Mouse (Mus musculus) limb, embryonic 10.5 days (tissue): ENCODE measurements around the gene Pus7. TPM values are rescaled to one million over a fixed set of nuclear protein-coding genes. Genes with fewer than 3 reads are reported as not detected.

ENCODE experiments used
- DNase-seq: peaks from one replicate; pipeline ENCODE4 v3.0.0-alpha.2; 2017; ENCODE audit warnings: low spot score
- H3K27ac ChIP-seq: fragments of 300-500 bp; sonication (generic); 2 replicates; pipeline ENCODE4 v1.5.1; 2016; ENCODE audit warnings: mild to moderate bottlenecking
- H3K27me3 ChIP-seq: fragments of 300-500 bp; sonication (generic); 2 replicates; pipeline ENCODE4 v1.6.1; 2016; ENCODE audit warnings: low read depth, mild to moderate bottlenecking; ENCODE audit not compliant: poor library complexity, severe bottlenecking
- H3K36me3 ChIP-seq: fragments of 300-500 bp; sonication (generic); 2 replicates; pipeline ENCODE4 v1.6.1; 2016; ENCODE audit warnings: mild to moderate bottlenecking, moderate library complexity
- H3K4me1 ChIP-seq: fragments of 300-500 bp; sonication (generic); 2 replicates; pipeline ENCODE4 v1.6.1; 2016
- H3K4me3 ChIP-seq: fragments of 300-500 bp; sonication (generic); 2 replicates; pipeline ENCODE4 v1.5.1; 2016; ENCODE audit warnings: mild to moderate bottlenecking, moderate library complexity
- H3K9me3 ChIP-seq: fragments of 300-500 bp; sonication (generic); replicated peaks from 2 replicates; pipeline ENCODE4 v1.6.1; 2016; ENCODE audit warnings: mild to moderate bottlenecking
- WGBS: fragments of 180-500 bp; shearing (Covaris S2); methylation state at CpG from one replicate; pipeline ENCODE4 v1.1.7; 2016; 5-methylcytosine and 5-hydroxymethylcytosine counted together
- polyA plus RNA-seq: library from polyadenylated mRNA; unstranded; fragments of >200 nt; fragmentation: Nextera tagmentation; extraction: Ambion mirVana; gene quantifications from 2 replicates; pipeline ENCODE4 v1.2.1, GENCODE M21; 2016

Pus7 gene
- polyA plus RNA-seq, 1 experiment from 2014 or later = 41.0 TPM

- DNase-seq = no peak
- H3K36me3 ChIP-seq = peaks cover 10% of the 10 kb centered on the region
- WGBS = 55% methylated on average over 8 of the region's 8 CpGs
- no peaks in the 10 kb centered on the region for H3K27me3 ChIP-seq
- peak overlapping the region; percentile 84 for H3K4me3 ChIP-seq
- no peaks in the 10 kb centered on the region for H3K9me3 ChIP-seq
- no peak overlapping the region for H3K27ac ChIP-seq
- peaks cover 28% of the 10 kb centered on the region for H3K4me1 ChIP-seq
Observed at GRCm38 (mm10) chr5:23782051-23782810, 1.3 kb downstream of the Pus7 start.

- 65% methylated on average over 4 of the region's 4 CpGs for WGBS
- Histone ChIP-seq H3K27me3 (no peaks in the 10 kb centered on the region), H3K9me3 (no peaks in the 10 kb centered on the region), H3K36me3 (peaks cover 21% of the 10 kb centered on the region), H3K4me3 (no peak overlapping the region), H3K4me1 (peaks cover 26% of the 10 kb centered on the region), H3K27ac (no peak overlapping the region)
- peak; percentile 50 for DNase-seq
Observed at GRCm38 (mm10) chr5:23781172-23781571, 2.3 kb downstream of the Pus7 start.

GRCm38 (mm10) chr5:23780516-23780915 is 3.0 kb downstream of the Pus7 start:
- peaks cover 27% of the 10 kb centered on the region for H3K36me3 ChIP-seq
- WGBS = 90% methylated on average over 4 of the region's 4 CpGs
- H3K27me3 ChIP-seq = no peaks in the 10 kb centered on the region
- no peak overlapping the region for H3K4me3 ChIP-seq
- H3K4me1 ChIP-seq = peaks cover 26% of the 10 kb centered on the region
- H3K27ac ChIP-seq = no peak overlapping the region
- no peak for DNase-seq
- no peaks in the 10 kb centered on the region for H3K9me3 ChIP-seq

GRCm38 (mm10) chr5:23774186-23774585 is 9.3 kb downstream of the Pus7 start:
- Histone ChIP-seq H3K36me3 (peaks cover 75% of the 10 kb centered on the region), H3K9me3 (no peaks in the 10 kb centered on the region), H3K4me3 (no peak overlapping the region), H3K27me3 (no peaks in the 10 kb centered on the region), H3K4me1 (no peaks in the 10 kb centered on the region), H3K27ac (no peak overlapping the region)
- 89% methylated on average over 6 of the region's 6 CpGs for WGBS
- DNase-seq = no peak

- peaks cover 82% of the 10 kb centered on the region for H3K36me3 ChIP-seq
- H3K4me3 ChIP-seq = no peak overlapping the region
- no peaks in the 10 kb centered on the region for H3K4me1 ChIP-seq
- H3K27me3 ChIP-seq = no peaks in the 10 kb centered on the region
- no peak overlapping the region for H3K27ac ChIP-seq
- H3K9me3 ChIP-seq = no peaks in the 10 kb centered on the region
- DNase-seq = no peak
- WGBS = 61% methylated on average over 8 of the region's 8 CpGs
Observed at GRCm38 (mm10) chr5:23771105-23771504, 12.4 kb downstream of the Pus7 start.

- DNase-seq = no peak
- 98% methylated on average over 5 of the region's 5 CpGs for WGBS
- Histone ChIP-seq H3K27ac (no peak overlapping the region), H3K4me1 (no peaks in the 10 kb centered on the region), H3K4me3 (no peak overlapping the region), H3K27me3 (no peaks in the 10 kb centered on the region), H3K36me3 (peaks cover 81% of the 10 kb centered on the region), H3K9me3 (no peaks in the 10 kb centered on the region)
Observed at GRCm38 (mm10) chr5:23764557-23764956, 19.0 kb downstream of the Pus7 start.

- no peak overlapping the region for H3K27ac ChIP-seq
- peaks cover 85% of the 10 kb centered on the region for H3K36me3 ChIP-seq
- H3K4me3 ChIP-seq = no peak overlapping the region
- no peaks in the 10 kb centered on the region for H3K27me3 ChIP-seq
- no peaks in the 10 kb centered on the region for H3K4me1 ChIP-seq
- WGBS = 94% methylated on average over 6 of the region's 6 CpGs
- H3K9me3 ChIP-seq = no peaks in the 10 kb centered on the region
- DNase-seq = no peak
Observed at GRCm38 (mm10) chr5:23762531-23762930, 21.0 kb downstream of the Pus7 start.

GRCm38 (mm10) chr5:23758633-23759032 is 24.9 kb downstream of the Pus7 start:
- Histone ChIP-seq H3K27me3 (no peaks in the 10 kb centered on the region), H3K9me3 (no peaks in the 10 kb centered on the region), H3K27ac (no peak overlapping the region), H3K4me1 (no peaks in the 10 kb centered on the region), H3K36me3 (peaks cover 92% of the 10 kb centered on the region), H3K4me3 (no peak overlapping the region)
- DNase-seq = peak; percentile 47
- WGBS = 75% methylated on average over 2 of the region's 2 CpGs

- Histone ChIP-seq H3K9me3 (no peaks in the 10 kb centered on the region), H3K36me3 (peaks cover 85% of the 10 kb centered on the region), H3K4me3 (no peak overlapping the region), H3K4me1 (no peaks in the 10 kb centered on the region), H3K27me3 (no peaks in the 10 kb centered on the region), H3K27ac (no peak overlapping the region)
- no peak for DNase-seq
- WGBS = 97% methylated on average over 4 of the region's 4 CpGs
Observed at GRCm38 (mm10) chr5:23756368-23756767, 27.1 kb downstream of the Pus7 start.

- Histone ChIP-seq H3K27ac (no peak overlapping the region), H3K4me3 (no peak overlapping the region), H3K27me3 (no peaks in the 10 kb centered on the region), H3K9me3 (no peaks in the 10 kb centered on the region), H3K36me3 (peaks cover 87% of the 10 kb centered on the region), H3K4me1 (no peaks in the 10 kb centered on the region)
- no peak for DNase-seq
- 98% methylated on average over 9 of the region's 9 CpGs for WGBS
Observed at GRCm38 (mm10) chr5:23755591-23755990, 27.9 kb downstream of the Pus7 start.

- 79% methylated on average over 2 of the region's 2 CpGs for WGBS
- H3K36me3 ChIP-seq = peaks cover 78% of the 10 kb centered on the region
- H3K27me3 ChIP-seq = no peaks in the 10 kb centered on the region
Observed at GRCm38 (mm10) chr5:23749882-23750281, 33.6 kb downstream of the Pus7 start.

GRCm38 (mm10) chr5:23743261-23743660 is 40.2 kb downstream of the Pus7 start:
- no peaks in the 10 kb centered on the region for H3K9me3 ChIP-seq
- no peaks in the 10 kb centered on the region for H3K27me3 ChIP-seq
- 96% methylated on average over 12 of the region's 12 CpGs for WGBS
- H3K27ac ChIP-seq = no peak overlapping the region
- H3K4me1 ChIP-seq = no peaks in the 10 kb centered on the region
- peaks cover 92% of the 10 kb centered on the region for H3K36me3 ChIP-seq
- H3K4me3 ChIP-seq = no peak overlapping the region
- DNase-seq = no peak

More at GRCm38 (mm10) chr5:23749882-23750281, 33.6 kb downstream of the Pus7 start:
- Histone ChIP-seq H3K4me1 (no peaks in the 10 kb centered on the region), H3K9me3 (no peaks in the 10 kb centered on the region), H3K27ac (no peak overlapping the region), H3K4me3 (no peak overlapping the region)
- DNase-seq = no peak

GRCm38 (mm10) chr5:23737111-23737510 is 46.4 kb downstream of the Pus7 start:
- H3K27me3 ChIP-seq = no peaks in the 10 kb centered on the region
- peaks cover 32% of the 10 kb centered on the region for H3K36me3 ChIP-seq
- no peaks in the 10 kb centered on the region for H3K9me3 ChIP-seq
- DNase-seq = no peak
- H3K4me3 ChIP-seq = no peak overlapping the region
- no peaks in the 10 kb centered on the region for H3K4me1 ChIP-seq
- WGBS = 85% methylated on average over 4 of the region's 4 CpGs
- H3K27ac ChIP-seq = no peak overlapping the region

GRCm38 (mm10) chr5:23736366-23736765 is 47.1 kb downstream of the Pus7 start:
- WGBS = 86% methylated on average over 4 of the region's 4 CpGs
- H3K4me1 ChIP-seq = no peaks in the 10 kb centered on the region
- no peak for DNase-seq
- H3K27ac ChIP-seq = no peak overlapping the region
- H3K27me3 ChIP-seq = no peaks in the 10 kb centered on the region
- H3K9me3 ChIP-seq = no peaks in the 10 kb centered on the region
- peaks cover 24% of the 10 kb centered on the region for H3K36me3 ChIP-seq
- no peak overlapping the region for H3K4me3 ChIP-seq
